Mouse (Mus musculus) C2C12 (cell line): ENCODE results near the gene Mmp28.

Source experiments
- CEBPB ChIP-seq: IDR thresholded peaks from one replicate; pipeline ENCODE4 v1.6.1; 2011; ENCODE audit warnings: low read depth, mild to moderate bottlenecking, control low read depth, moderate library complexity
- CTCF ChIP-seq: IDR thresholded peaks from one replicate; pipeline ENCODE4 v1.5.1; 2011; ENCODE audit not compliant: control insufficient read depth, insufficient read depth, insufficient read length
- FOSL1 ChIP-seq: IDR thresholded peaks from one replicate; pipeline ENCODE4 v1.8.0; 2011; ENCODE audit warnings: mild to moderate bottlenecking, low read length; ENCODE audit not compliant: poor library complexity, insufficient read depth, severe bottlenecking
- MAX ChIP-seq: IDR thresholded peaks from one replicate; pipeline ENCODE4 v1.6.1; 2011; ENCODE audit warnings: mild to moderate bottlenecking, control low read depth
- MYOD1 ChIP-seq: IDR thresholded peaks from one replicate; pipeline ENCODE4 v1.6.1; 2011; ENCODE audit warnings: low read depth; ENCODE audit not compliant: control insufficient read depth, insufficient read length
- MYOG ChIP-seq: IDR thresholded peaks from one replicate; pipeline ENCODE4 v1.6.1; 2011; ENCODE audit not compliant: control insufficient read depth, insufficient read length; ENCODE audit errors: extremely low read depth
- USF1 ChIP-seq: IDR thresholded peaks from one replicate; pipeline ENCODE4 v1.6.1; 2011; ENCODE audit warnings: low read depth, mild to moderate bottlenecking, control low read depth, moderate library complexity

DNA sequence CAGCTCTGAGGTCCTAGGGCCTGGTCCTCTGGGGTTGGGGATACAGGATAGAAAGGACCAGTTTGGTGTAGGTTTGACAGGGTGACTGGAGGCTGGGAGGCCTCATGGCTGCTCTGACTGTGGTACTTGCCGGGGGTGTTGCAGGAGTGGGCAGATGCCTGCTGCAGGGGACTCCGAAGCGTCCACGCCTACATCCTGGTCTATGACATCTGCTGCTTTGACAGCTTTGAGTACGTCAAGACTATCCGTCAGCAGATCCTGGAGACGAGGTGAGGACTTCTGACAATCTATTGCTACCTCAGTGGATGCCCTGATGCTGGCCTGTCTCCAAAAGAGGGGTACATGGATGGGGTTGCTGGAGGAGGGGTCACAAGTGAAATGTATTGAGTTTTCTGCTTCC, 45.2 kb downstream of the Mmp28 start:
- TF ChIP-seq CTCF = no peak
- no peak for TF ChIP-seq MAX
- TF ChIP-seq USF1 = no peak
- no peak for TF ChIP-seq FOSL1
- TF ChIP-seq MYOG = no peak
- TF ChIP-seq CEBPB = no peak
- no peak for TF ChIP-seq MYOD1
